Mouse (Mus musculus): ENCODE measurements at regions not wholly inside any gene's neighbourhood (a gene's known extent, or its start where the extent isn't known, plus 50 kb on each side); places are given as distances from the start of the nearest gene placed in this dataset.

GRCm38 (mm10) chr2:114260397-114261071 lies 59.3 kb upstream of the Zfp770 start:
- DNase-seq (ENCODE audit: inconsistent ontology term): peak; percentile 61

- DNase-seq (ENCODE audit: inconsistent ontology term): no peak
Observed at GRCm38 (mm10) chr2:114259539-114259938, 58.3 kb upstream of the Zfp770 start.

All from Muller cell, postnatal 12 days (primary cell).